Mouse (Mus musculus): ENCODE measurements around the gene Gm16485.

GRCm38 (mm10) chr9:8937753-8938152 lies 33.8 kb upstream of the Gm16485 start:
- TF ChIP-seq POLR2A (IDR thresholded peaks at IDR 0.05; ENCODE audit: low read depth, low read length) (no peak), CTCF (IDR thresholded peaks at IDR 0.05; ENCODE audit: borderline replicate concordance, insufficient read depth, low read length) (no peak)
